Mouse (Mus musculus) CD8-positive naive resting alpha-beta T cell, adult 57 days (primary cell): Measurements from ENCODE around the gene Olfr1406. TPM values are rescaled to one million over a fixed set of nuclear protein-coding genes. Genes with fewer than 3 reads are reported as not detected.

Experiments used
- total RNA-seq: library from RNA; stranded (reverse); gene quantifications from one replicate; pipeline ENCODE4 v1.2.4, GENCODE M21; 2023

Gene Olfr1406
- not detected for total RNA-seq

GRCm38 (mm10) chr1:173190540-173190939 is at the start of gene Olfr1406:
Olfr1406 (minus strand) TSS chr1:173190640.

GRCm38 (mm10) chr1:173227081-173227480 is 36.6 kb upstream of the Olfr1406 start, which contains the start of gene Fcer1a:
Fcer1a (minus strand) TSS chr1:173227214.

GRCm38 (mm10) chr1:173212092-173212491 is 21.7 kb upstream of the Olfr1406 start, which contains the start of gene Olfr1404:
Olfr1404 (plus strand) TSS chr1:173212392.

GRCm38 (mm10) chr1:173197508-173197907 is 7.1 kb upstream of the Olfr1406 start, which contains the start of gene Olfr218:
Olfr218 (plus strand) TSS chr1:173197808.

GRCm38 (mm10) chr1:173137274-173137673 is 53.2 kb downstream of the Olfr1406 start, which contains the start of gene Olfr1408:
Olfr1408 (minus strand) TSS chr1:173137374.

Other genes starting within 250 kb of the Olfr1406 start
- gene Olfr16, start 240.2 kb downstream of the Olfr1406 start, total RNA-seq, result not detected
- not detected for gene Olfr1408, start 53.3 kb downstream of the Olfr1406 start, total RNA-seq
- not detected for gene Olfr218, start 7.2 kb upstream of the Olfr1406 start, total RNA-seq
- not detected for gene Olfr1404, start 21.8 kb upstream of the Olfr1406 start, total RNA-seq
- not detected for gene Fcer1a, start 36.6 kb upstream of the Olfr1406 start, total RNA-seq
- not detected for gene Olfr418, start 75.4 kb upstream of the Olfr1406 start, total RNA-seq
- not detected for gene Mptx2, start 87.1 kb upstream of the Olfr1406 start, total RNA-seq
- not detected for gene Ackr1, start 143.1 kb upstream of the Olfr1406 start, total RNA-seq
- gene Aim2, start 160.2 kb upstream of the Olfr1406 start, total RNA-seq, result 65.8 TPM
- 0.15 TPM for gene Cadm3, start 177.1 kb upstream of the Olfr1406 start, total RNA-seq